Mouse (Mus musculus) erythroblast, embryonic 14.5 days (primary cell): ENCODE data around the gene Iqschfp. TPM values are rescaled to one million over a fixed set of nuclear protein-coding genes. Genes with fewer than 3 reads are reported as not detected.

Experiments
- H3K27me3 ChIP-seq: 2 replicates; pipeline ENCODE4 v1.6.1; 2012; ENCODE audit warnings: inconsistent platforms; ENCODE audit not compliant: control insufficient read depth
- H3K36me3 ChIP-seq: 2 replicates; pipeline ENCODE4 v1.6.1; 2012; ENCODE audit warnings: mild to moderate bottlenecking, inconsistent platforms; ENCODE audit not compliant: control insufficient read depth
- H3K4me1 ChIP-seq: 2 replicates; pipeline ENCODE4 v1.6.1; 2012; ENCODE audit warnings: inconsistent platforms; ENCODE audit not compliant: control insufficient read depth
- H3K4me3 ChIP-seq: replicated peaks from 2 replicates; pipeline ENCODE3; 2012; ENCODE audit warnings: moderate library complexity, mild to moderate bottlenecking, inconsistent platforms
- H3K9me3 ChIP-seq: 2 replicates; pipeline ENCODE4 v1.6.1; 2012; ENCODE audit warnings: low read length, inconsistent platforms, mixed read lengths; ENCODE audit not compliant: control insufficient read depth
- GATA1 ChIP-seq: IDR thresholded peaks from 2 replicates; pipeline ENCODE4 v1.6.1; 2012; ENCODE audit warnings: low read length, inconsistent platforms, mixed read lengths
- TAL1 ChIP-seq: IDR thresholded peaks from 3 replicates; pipeline ENCODE4 v1.6.1; 2012; ENCODE audit warnings: low read length, inconsistent platforms, mixed read lengths
- polyA plus RNA-seq: library from polyadenylated mRNA; stranded (reverse); fragments of >175 nt; gene quantifications from 2 replicates; pipeline ENCODE4 v1.2.3, GENCODE M21; 2012

The Iqschfp gene
- polyA plus RNA-seq, 1 experiment = not detected

DNA sequence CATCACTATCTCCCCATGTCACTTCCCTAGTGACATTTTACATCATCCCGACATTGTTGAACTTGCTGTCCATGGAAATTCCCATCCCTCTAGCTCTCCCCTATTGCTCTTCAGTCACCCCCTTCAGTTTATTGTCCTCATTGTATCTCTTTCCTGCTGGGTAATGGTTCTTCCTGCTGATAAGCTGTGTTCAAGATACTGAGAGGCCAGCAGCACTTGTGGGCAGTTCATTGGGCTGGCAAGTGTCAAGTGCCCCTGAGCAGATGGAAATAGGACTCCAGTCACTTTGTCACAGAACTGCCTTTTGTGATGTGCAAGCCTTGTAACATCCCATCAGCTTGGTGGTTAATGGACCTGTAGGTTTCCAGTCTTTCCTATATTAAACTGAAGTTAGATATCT is 413.6 kb downstream of the Iqschfp start:
- TF ChIP-seq TAL1 (no peak), GATA1 (no peak)
- Histone ChIP-seq H3K4me1 (no peaks in the 10 kb centered on the region), H3K4me3 (no peak overlapping the region), H3K36me3 (no peaks in the 10 kb centered on the region), H3K9me3 (no peaks in the 10 kb centered on the region), H3K27me3 (no peaks in the 10 kb centered on the region)

DNA sequence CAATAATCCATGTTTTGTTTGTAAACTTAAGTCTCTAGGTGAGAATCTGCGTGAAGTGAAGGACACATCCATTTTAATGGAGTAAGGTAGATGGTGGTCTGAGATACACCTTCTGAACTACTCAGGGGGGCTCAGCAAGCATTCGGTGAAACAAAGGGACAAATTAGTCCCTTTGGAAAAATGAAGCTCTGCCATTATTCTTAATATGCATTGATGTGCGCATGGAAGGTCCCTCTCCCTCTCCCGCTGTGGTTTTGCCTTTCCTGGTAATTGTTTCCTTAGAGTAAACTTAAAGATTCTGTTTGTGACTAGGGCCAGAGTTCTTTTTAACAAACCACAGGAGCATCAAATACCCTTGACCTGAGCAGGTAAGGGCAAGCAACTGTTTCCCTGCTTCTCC is 414.7 kb downstream of the Iqschfp start:
- Histone ChIP-seq H3K4me3 (no peak overlapping the region), H3K4me1 (no peaks in the 10 kb centered on the region), H3K9me3 (no peaks in the 10 kb centered on the region), H3K36me3 (no peaks in the 10 kb centered on the region), H3K27me3 (no peaks in the 10 kb centered on the region)
- TF ChIP-seq GATA1 (no peak), TAL1 (no peak)

DNA sequence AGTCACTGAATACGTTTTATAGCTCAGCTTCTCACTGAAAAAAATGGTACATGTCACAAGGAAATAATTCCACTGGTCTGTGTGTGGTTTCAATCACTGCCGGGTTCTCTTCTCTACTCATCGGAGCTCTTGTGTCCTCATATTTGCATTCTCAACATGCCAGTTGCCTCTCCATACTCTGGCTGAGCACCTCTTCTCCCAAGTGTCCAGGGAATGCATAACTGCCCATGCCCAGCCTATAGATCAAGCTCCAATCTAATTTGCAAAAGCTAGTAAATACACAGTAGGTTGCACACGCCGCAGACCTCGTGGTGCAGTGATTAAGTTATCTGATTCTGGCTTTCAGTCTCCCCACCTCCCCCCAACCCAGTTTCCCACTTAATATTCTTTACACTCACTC is 433.5 kb downstream of the Iqschfp start:
- no peaks in the 10 kb centered on the region for H3K27me3 ChIP-seq
- H3K36me3 ChIP-seq = no peaks in the 10 kb centered on the region
- H3K4me3 ChIP-seq = no peak overlapping the region
- no peaks in the 10 kb centered on the region for H3K4me1 ChIP-seq
- no peak for TF ChIP-seq TAL1
- no peaks in the 10 kb centered on the region for H3K9me3 ChIP-seq

DNA sequence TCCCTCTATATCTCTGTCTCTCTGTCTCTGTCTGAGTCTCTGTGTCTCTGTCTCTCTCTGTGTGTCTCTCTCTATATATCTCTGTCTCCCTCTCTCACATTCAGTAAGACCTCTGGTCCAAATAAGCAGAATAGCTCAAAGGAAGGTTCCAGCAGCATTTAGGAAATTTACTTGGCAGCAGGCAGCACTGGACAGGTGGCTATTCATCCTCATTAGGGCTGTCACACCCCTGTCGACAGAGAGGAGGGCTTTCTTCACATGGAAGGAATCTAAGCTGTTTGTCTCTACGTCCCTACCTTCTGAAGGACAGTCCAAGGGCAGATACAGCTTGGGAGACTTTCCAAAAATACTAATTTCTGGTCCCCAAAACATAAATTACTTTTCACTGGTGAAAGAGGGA is 440.5 kb downstream of the Iqschfp start:
- H3K27me3 ChIP-seq = no peaks in the 10 kb centered on the region
- TF ChIP-seq TAL1 (no peak), GATA1 (no peak)
- no peaks in the 10 kb centered on the region for H3K36me3 ChIP-seq
- no peaks in the 10 kb centered on the region for H3K9me3 ChIP-seq
- no peaks in the 10 kb centered on the region for H3K4me1 ChIP-seq
- no peak overlapping the region for H3K4me3 ChIP-seq

DNA sequence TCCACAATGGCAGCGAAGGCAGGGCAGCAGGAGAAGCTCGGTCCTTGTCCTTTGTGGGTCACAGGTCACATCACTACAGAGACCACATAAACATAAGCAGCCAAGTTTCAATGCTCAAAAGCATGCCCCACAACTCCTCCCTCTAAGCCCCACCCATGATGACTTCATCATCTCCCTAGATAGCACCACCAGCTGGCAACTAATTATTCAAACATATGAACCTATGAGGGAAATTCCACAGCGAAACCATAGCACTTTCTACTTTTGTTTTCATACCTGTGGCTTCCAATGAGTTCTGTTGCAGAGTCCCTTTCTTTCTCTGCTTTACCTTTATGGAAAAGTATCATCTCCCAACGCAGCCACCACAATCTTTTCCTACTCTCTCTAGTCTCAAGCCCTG is 443.5 kb downstream of the Iqschfp start:
- H3K4me1 ChIP-seq = no peaks in the 10 kb centered on the region
- TF ChIP-seq GATA1 = no peak
- TF ChIP-seq TAL1 = no peak

DNA sequence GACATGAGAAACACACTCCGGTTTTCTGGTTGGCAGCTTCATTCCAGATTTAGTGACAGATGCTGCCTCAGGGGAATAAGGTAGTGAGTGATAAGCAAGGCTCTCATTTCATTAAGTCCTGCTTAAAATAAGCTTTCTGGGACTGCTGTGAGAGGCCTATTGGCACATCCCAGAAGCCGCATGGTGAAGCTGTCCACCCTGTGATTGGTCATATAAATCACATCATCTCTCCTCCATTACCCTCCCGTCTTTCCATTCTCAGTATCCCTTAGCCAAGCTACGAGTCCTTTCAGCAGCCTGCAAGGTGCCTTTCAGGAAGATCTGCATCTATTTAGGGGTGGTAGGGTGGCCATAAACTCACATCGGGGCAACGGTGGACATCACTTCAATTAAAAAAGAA is 458.6 kb downstream of the Iqschfp start:
- no peak for TF ChIP-seq TAL1
- no peak for TF ChIP-seq GATA1
- Histone ChIP-seq H3K4me3 (no peak overlapping the region), H3K36me3 (no peaks in the 10 kb centered on the region), H3K4me1 (no peaks in the 10 kb centered on the region), H3K27me3 (no peaks in the 10 kb centered on the region), H3K9me3 (no peaks in the 10 kb centered on the region)

More for the DNA sequence above, 443.5 kb downstream of the Iqschfp start:
- H3K9me3 ChIP-seq = no peaks in the 10 kb centered on the region
- no peak overlapping the region for H3K4me3 ChIP-seq
- H3K27me3 ChIP-seq = no peaks in the 10 kb centered on the region
- H3K36me3 ChIP-seq = no peaks in the 10 kb centered on the region

DNA sequence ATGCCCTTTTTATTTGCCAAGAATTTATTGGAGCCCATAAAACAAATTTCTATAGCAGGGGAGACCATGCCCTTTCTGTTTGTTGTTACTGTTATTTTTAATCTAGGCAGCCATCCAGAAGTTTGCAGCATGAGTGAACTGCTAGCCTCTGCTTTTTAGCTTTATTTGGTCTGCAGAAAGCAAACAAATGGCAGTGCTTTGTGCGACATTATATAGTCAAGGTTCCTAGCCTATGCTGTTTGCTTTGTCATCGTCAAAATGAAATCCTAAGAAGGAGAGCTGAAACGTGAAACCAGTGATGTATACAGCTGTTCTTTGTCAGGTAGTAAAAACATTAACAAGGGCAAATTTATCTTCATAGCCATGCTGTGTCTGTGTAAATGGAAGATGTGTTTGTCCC is 459.4 kb downstream of the Iqschfp start:
- no peaks in the 10 kb centered on the region for H3K36me3 ChIP-seq
- TF ChIP-seq TAL1 (no peak), GATA1 (no peak)
- no peaks in the 10 kb centered on the region for H3K27me3 ChIP-seq
- no peaks in the 10 kb centered on the region for H3K4me1 ChIP-seq
- no peak overlapping the region for H3K4me3 ChIP-seq
- H3K9me3 ChIP-seq = no peaks in the 10 kb centered on the region

DNA sequence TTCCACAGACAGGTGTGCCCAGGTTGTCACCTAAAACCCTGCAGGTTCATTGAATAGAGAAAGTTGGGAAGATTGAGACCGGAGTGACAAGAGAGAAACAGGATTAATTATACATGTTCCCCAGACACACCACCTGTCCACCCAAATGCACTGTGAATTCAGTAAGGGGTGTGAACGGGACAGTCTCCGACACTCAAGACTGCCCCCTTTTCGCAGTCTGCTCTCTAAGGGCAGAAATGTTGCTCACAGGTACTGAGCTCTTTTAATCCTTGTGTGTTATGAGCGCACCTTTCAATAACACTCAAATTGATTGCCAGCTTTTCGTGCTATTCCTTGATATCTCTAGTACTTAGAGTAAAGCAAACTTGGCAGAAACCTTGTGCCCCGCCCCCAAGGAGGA is 460.9 kb downstream of the Iqschfp start:
- H3K9me3 ChIP-seq = no peaks in the 10 kb centered on the region
- TF ChIP-seq TAL1 (no peak), GATA1 (no peak)
- no peaks in the 10 kb centered on the region for H3K27me3 ChIP-seq
- H3K4me3 ChIP-seq = no peak overlapping the region
- no peaks in the 10 kb centered on the region for H3K4me1 ChIP-seq
- no peaks in the 10 kb centered on the region for H3K36me3 ChIP-seq

DNA sequence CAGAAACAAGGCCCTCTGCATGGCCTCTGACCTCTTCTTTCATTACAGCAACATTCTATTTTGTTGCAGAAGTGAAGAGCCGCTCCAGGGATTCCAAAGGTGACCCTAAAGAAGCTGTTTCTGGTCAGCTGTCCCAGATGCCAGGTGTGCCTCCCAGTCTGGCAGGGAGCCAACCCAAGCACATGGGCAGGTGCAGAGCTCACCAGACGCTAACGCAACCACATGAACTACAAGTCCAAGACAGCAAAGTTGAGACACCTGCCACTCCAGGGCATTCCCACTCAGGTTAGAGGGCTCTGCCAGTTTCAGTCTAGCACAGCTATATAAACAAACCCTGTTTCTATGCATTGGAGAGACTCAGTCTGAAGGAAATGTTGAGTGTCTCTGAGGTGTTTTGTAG is 461.5 kb downstream of the Iqschfp start:
- Histone ChIP-seq H3K4me1 (no peaks in the 10 kb centered on the region), H3K36me3 (no peaks in the 10 kb centered on the region), H3K9me3 (no peaks in the 10 kb centered on the region), H3K4me3 (no peak overlapping the region), H3K27me3 (no peaks in the 10 kb centered on the region)
- TF ChIP-seq TAL1 (no peak), GATA1 (no peak)

DNA sequence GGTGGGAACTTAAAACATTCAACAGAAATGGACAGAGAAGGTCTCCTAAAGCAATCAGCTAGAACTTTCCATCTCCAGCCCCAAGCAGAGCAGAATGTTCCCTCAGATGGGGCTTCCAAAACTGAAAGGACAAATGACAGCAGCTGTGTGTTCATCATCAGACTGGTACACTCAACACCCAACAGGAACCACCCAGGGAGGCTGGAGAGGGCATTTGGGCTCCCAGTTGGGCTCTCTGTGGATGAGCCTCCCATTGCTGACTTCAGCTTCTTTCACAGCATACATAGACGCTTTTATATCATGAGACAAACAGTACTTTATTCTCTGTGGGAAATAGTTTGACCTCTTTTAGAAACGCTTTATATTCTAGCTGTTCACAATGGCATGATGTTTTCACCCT is 464.5 kb downstream of the Iqschfp start:
- H3K4me3 ChIP-seq = no peak overlapping the region
- no peaks in the 10 kb centered on the region for H3K27me3 ChIP-seq
- H3K36me3 ChIP-seq = no peaks in the 10 kb centered on the region
- TF ChIP-seq TAL1 (no peak), GATA1 (no peak)
- no peaks in the 10 kb centered on the region for H3K9me3 ChIP-seq
- no peaks in the 10 kb centered on the region for H3K4me1 ChIP-seq
